Mouse (Mus musculus): ENCODE measurements around the gene Ptprm.

Gene Ptprm

GRCm38 (mm10) chr17:67354451-67355011 lies at the start of gene Ptprm:
Ptprm (minus strand) TSS chr17:67354457.
- DNase-seq = peak; percentile 81 to 87

- no peak for DNase-seq
Measured at GRCm38 (mm10) chr17:67396205-67396604, 41.9 kb upstream of the Ptprm start.

DNA sequence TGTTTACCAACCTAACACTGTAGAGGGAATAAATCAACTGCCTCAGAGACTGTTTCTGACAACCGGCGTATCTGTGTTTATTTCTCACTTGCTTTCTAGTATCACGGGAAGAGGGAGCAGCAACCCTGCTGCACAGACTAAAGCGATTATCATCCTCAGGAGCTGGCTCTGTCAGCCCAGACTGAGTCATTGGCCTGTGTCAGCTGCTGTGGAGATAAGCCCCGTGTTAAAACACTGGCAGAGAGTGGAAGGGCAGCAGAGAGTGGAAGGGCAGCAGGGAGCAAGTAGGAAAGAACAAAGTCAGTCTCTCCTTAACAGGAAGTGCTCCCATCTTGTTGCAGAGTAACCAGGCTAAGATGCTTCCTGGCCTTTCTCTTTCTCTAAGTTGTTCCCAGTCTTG lies 36.6 kb upstream of the Ptprm start:
- no peak for DNase-seq

DNA sequence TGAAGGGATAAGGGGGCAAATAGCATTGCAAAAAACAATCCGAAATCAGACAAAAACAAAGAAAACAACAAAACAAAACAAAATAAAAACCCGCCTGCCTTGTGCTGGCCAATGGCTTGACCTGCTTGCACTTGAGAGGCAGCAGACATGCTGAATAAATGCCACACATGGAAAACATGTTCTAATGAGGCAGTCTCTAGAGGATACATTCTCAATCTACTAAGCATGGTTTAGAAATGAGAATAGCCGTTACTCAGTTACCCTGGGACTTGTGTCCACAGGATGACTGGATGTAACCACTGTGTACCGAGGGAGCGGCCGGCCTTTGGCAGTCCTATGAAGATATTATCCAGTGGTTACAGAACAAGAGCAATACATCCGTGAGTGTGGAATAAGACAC lies 33.9 kb upstream of the Ptprm start:
- no peak for DNase-seq

- DNase-seq = no peak
Measured at GRCm38 (mm10) chr17:67385286-67385685, 31.0 kb upstream of the Ptprm start.

- DNase-seq = no peak
Measured at GRCm38 (mm10) chr17:67383635-67384034, 29.4 kb upstream of the Ptprm start.

DNA sequence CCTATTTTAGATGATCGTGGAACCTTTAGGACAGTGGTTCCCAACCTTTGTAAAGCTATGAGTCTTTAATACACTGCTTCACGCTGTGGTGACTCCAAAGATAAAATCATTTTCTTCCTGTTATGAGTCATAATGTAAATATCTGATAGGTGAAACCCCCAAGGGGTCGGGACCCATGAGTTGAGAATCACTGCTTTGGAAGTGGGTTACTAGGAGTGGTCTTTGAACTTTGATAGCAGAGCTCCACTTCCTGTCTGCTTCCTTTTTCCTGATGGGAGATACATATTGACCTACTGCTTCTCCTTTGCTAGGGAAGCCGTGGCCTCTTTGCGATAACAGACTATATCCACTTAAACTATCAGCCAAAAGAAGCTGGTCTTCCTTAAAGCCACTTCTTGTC lies 27.4 kb upstream of the Ptprm start:
- no peak for DNase-seq

GRCm38 (mm10) chr17:67367866-67368265 lies 13.6 kb upstream of the Ptprm start:
- no peak for DNase-seq

DNA sequence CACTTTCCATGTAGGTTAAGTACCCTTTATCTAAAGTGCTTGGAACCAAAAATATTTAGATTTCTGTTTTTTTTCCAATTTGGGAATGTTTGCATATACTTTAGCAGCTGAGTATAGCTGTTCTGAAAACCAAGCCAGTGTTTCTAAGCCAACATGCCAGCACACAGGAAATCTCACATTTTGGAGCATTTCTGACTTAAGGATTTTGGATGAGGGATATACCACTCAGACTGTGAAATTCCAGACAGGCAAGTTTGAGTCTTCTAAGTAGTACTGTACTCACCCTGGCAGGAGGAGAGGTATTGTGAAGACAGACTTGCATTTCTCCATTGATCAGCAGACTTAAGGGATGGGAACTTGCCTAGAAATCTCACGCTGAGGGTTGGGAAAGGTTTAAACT lies 10.2 kb upstream of the Ptprm start:
- no peak for DNase-seq

GRCm38 (mm10) chr17:67363377-67364070 lies 9.3 kb upstream of the Ptprm start:
- DNase-seq = no peak

DNA sequence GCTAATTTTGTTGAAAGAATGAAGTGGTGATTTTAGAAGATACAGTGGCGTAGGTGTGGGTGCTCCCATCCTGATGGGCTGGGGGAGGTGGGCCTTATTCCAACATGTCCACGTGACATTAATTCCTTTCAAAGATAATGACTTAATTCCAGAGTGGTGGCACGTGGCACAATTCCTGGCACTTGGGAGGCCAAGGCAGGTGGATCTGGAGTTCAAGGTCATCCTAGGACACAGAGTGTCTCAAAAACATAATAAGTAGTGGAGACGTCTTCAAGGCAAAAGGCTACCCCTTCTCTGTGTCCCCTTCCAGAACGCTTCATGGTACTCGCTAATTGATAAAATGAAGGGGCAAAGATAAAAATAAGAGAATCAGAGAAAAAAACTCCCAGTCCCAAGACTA lies 7.9 kb upstream of the Ptprm start:
- DNase-seq = no peak

- DNase-seq = no peak
Measured at GRCm38 (mm10) chr17:67360606-67361005, 6.3 kb upstream of the Ptprm start.

DNA sequence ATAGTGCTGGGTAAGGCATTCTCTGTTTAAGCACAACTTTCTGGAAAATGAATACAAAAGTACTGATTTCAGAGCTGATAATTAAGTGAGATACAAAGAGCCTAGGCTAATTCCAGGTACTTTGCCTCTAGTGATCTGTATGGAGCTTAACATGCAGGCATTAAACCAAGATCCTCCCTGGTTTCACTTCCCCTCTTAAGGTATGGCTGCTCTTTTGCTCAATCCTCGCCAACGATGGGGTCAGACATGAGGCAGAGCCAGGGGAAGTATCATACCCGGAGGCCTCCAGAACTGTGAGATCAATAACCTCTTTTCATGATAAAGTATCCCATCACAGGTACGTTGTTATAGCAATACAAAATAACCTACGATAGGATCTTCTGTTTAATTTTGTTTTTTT lies 5.3 kb upstream of the Ptprm start:
- no peak for DNase-seq

- DNase-seq = no peak
Measured at GRCm38 (mm10) chr17:67358541-67358940, 4.3 kb upstream of the Ptprm start.

GRCm38 (mm10) chr17:67357191-67357590 lies 2.9 kb upstream of the Ptprm start:
- no peak for DNase-seq

GRCm38 (mm10) chr17:67355251-67355650 lies 994 bp upstream of the Ptprm start:
- no peak for DNase-seq

GRCm38 (mm10) chr17:67353796-67354450 lies 334 bp downstream of the Ptprm start:
- DNase-seq = peak in 1 of 2 experiments; percentile 31

GRCm38 (mm10) chr17:67352956-67353795 lies 1.1 kb downstream of the Ptprm start:
- DNase-seq = peak; percentile 34 to 39

- no peak for DNase-seq
Measured at GRCm38 (mm10) chr17:67351423-67351822, 2.8 kb downstream of the Ptprm start.

DNA sequence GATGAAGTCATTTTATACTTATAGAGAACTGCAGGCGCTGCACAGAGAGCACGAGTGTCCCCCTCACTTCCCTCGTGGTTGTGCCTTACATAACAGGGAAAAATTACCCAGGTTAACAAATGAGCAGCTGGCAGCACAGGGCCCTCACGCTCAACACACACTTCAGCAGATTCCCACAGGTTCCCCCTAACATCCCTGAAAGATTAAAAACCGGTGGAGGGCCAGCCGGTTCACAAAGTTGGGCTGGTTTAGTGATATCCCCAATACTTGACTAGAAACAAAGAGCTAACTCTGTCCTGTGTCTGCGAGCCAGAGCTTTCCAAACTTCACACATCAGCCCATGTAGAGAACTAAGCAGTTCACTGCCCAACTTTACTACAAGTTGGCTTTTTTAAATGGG lies 3.7 kb downstream of the Ptprm start:
- DNase-seq = no peak

- DNase-seq = no peak
Measured at GRCm38 (mm10) chr17:67349594-67349993, 4.7 kb downstream of the Ptprm start.

DNA sequence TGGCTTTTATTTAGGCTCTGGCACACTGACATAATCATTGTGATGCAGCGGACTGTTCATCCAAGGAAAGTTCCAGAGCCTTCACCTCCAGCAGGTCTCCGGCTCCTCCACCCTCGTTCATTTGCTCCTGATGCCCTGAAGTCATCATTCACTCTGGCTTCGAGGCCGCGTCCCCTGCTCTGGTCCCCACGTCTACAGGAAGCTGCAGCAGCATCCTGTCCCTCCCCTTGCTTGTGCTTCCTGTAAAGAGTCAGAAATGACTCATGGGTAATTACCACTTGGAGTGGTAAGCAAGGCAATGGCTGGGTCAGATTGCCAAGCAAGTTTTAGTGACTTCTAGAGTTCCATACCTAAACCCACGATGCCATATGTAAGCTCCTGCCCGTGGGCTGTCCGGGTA lies 7.3 kb downstream of the Ptprm start:
- no peak for DNase-seq

- DNase-seq = no peak
Measured at GRCm38 (mm10) chr17:67345157-67345556, 9.1 kb downstream of the Ptprm start.

Measured in cerebellum, postnatal 25 days (tissue).